Mouse (Mus musculus) CH12.LX (cell line): ENCODE measurements around the gene Psmd7.

Experiments used
- CHD2 ChIP-seq: IDR thresholded peaks from 2 replicates; pipeline ENCODE4 v1.6.1; 2011; ENCODE audit warnings: low read length, improper control_type of control experiment
- CTCF ChIP-seq, 2 experiments: IDR thresholded peaks in 1 of 2; conservative IDR thresholded peaks in 1 of 2; 2 replicates each; pipeline ENCODE4 v1.5.1; 2011 to 2012; ENCODE audit warnings: low read depth in 2 of 2, low read length in 2 of 2, improper control_type of control experiment in 1 of 2, inconsistent platforms in 1 of 2, mild to moderate bottlenecking in 1 of 2, moderate library complexity in 1 of 2
- EP300 ChIP-seq: IDR thresholded peaks from 2 replicates; pipeline ENCODE4 v1.6.1; 2011; ENCODE audit warnings: low read length, improper control_type of control experiment
- MXI1 ChIP-seq: IDR thresholded peaks from 2 replicates; pipeline ENCODE4 v1.6.1; 2011; ENCODE audit warnings: mild to moderate bottlenecking, low read depth, low read length, improper control_type of control experiment
- NRF1 ChIP-seq: IDR thresholded peaks from 2 replicates; pipeline ENCODE4 v1.6.1; 2014; ENCODE audit warnings: low read depth, mild to moderate bottlenecking, inconsistent platforms, low read length, improper control_type of control experiment, moderate library complexity
- POLR2A ChIP-seq: IDR thresholded peaks from 2 replicates; pipeline ENCODE4 v1.6.1; 2011; ENCODE audit warnings: low read depth, mild to moderate bottlenecking, improper control_type of control experiment, low read length
- POLR2AphosphoS2 ChIP-seq: IDR thresholded peaks from 2 replicates; pipeline ENCODE4 v1.6.1; 2011; ENCODE audit warnings: low read depth, low read length, improper control_type of control experiment
- ZMIZ1 ChIP-seq: IDR thresholded peaks from 2 replicates; pipeline ENCODE4 v1.6.1; 2012; ENCODE audit warnings: low read depth, mild to moderate bottlenecking, inconsistent platforms, low read length, improper control_type of control experiment

DNA sequence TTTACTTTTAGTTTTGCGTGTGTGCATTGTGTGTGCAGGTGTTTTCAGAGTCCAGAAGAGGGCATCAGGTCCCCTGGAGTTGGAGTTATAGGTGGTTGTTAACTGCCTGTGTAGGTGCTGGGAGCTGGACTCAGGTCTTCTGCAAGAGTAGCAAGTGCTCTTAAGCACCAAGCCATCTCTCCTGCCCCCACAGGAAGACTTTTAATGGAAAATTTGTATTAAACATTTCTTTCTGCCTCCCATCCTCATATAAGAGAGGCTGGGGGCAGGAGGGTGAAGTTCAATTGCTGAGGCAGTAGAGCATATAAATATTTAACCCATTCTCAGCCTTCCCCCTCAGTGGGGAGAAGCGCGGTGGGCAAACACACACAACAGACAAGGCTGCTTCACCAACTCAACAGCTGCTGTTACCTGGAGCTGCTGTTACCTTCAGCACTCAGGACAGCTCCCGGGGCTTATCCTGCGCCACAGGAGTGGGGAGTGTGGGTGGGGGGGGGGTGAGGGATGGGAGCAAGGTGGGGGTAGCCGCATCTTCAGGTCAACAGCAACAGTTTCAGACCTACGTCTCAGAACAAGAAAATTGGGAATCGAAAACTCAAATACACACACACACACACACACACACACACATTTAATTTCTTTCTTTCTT is 40.4 kb upstream of the Psmd7 start:
- TF ChIP-seq POLR2A (no peak), MXI1 (no peak), CTCF (conservative IDR thresholded peaks at IDR 0.05 in 1 of 2, IDR thresholded peaks at IDR 0.05 in 1 of 2; ENCODE audit: low read depth in 2 of 2, low read length in 2 of 2) (no peak), EP300 (no peak), NRF1 (no peak), POLR2AphosphoS2 (no peak), ZMIZ1 (no peak), CHD2 (no peak)
